8 mouse cellular contexts compared by ENCODE assay signal in the genomic region with DNA sequence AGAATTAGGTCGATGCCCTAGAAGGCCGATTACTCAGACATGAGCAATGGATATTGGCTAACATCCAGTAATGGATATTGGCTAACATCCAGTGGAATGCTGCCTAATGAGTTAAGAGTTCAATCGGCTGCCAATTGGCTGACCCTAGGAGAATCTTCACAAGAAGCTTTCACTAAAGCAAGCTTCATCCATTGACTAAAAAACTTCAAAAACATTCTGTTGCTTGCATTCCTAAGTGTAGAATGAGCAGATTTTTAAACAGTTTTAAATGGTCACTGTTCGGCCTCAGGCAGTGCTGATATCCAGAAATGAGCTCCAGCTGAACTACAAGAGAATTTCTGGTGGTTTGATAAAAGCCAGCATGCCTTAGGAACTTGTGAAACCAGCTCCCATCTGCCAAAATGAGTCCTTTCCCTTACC. TPM values are rescaled to one million over a fixed set of nuclear protein-coding genes. Genes with fewer than 3 reads are reported as not detected.
DNase-seq lines count a peak whose midpoint lies in the region; ATAC-seq and TF ChIP-seq lines count a peak whose summit lies in the region.

No protein-coding gene starts in this region.

- intact Hi-C loops in heart, adult 2 months (cut with DNase I), result no loop called here

- no peak for TF ChIP-seq CTCF in heart, adult 2 months (IDR thresholded peaks at IDR 0.05)

- no peaks in the 10 kb centered on the region; the same call in 1 of the 2 replicates for H3K4me1 ChIP-seq in heart, adult 2 months (ENCODE audit: control insufficient read depth, insufficient read depth, low read length)
- no peaks in the 10 kb centered on the region for H3K4me1 ChIP-seq in midbrain, embryonic 14.5 days (ENCODE audit: control insufficient read depth, insufficient read depth, low read length)
- H3K4me1 ChIP-seq in midbrain, embryonic 15.5 days, result no peaks in the 10 kb centered on the region
- peaks cover 3% of the 10 kb centered on the region; the same call in 1 of the 2 replicates for H3K4me1 ChIP-seq in intestine, embryonic 15.5 days (replicated peaks)
- no peaks in the 10 kb centered on the region for H3K4me1 ChIP-seq in stomach, embryonic 14.5 days (ENCODE audit: control insufficient read depth, insufficient read depth, low read length)
- no peaks in the 10 kb centered on the region; the same call in 1 of the 2 replicates for H3K4me1 ChIP-seq in neural tube, embryonic 15.5 days

- DNase-seq in heart, adult 18-20 months, result peak; percentile 23 to 33
- no peak for DNase-seq in heart, adult 2 months
- peak; percentile 31 for DNase-seq in midbrain, embryonic 14.5 days
- no peak for DNase-seq in gastrocnemius, postnatal 4 days (ENCODE audit: low spot score in 2 of 2)

- no peaks in the 10 kb centered on the region for H3K9me3 ChIP-seq in midbrain, embryonic 14.5 days (ENCODE audit: control insufficient read depth, low read length)
- H3K9me3 ChIP-seq in midbrain, embryonic 15.5 days, result no peaks in the 10 kb centered on the region
- no peaks in the 10 kb centered on the region for H3K9me3 ChIP-seq in intestine, embryonic 15.5 days
- no peaks in the 10 kb centered on the region for H3K9me3 ChIP-seq in stomach, embryonic 14.5 days (ENCODE audit: control insufficient read depth, low read depth, low read length)
- H3K9me3 ChIP-seq in neural tube, embryonic 15.5 days (replicated peaks), result no peaks in the 10 kb centered on the region

- H3K79me2 ChIP-seq in heart, adult 2 months (replicated peaks; ENCODE audit: control insufficient read depth, insufficient read depth, low read length), result no peaks in the 10 kb centered on the region

- WGBS in heart, adult 2 months, result 12% methylated on average over 4 of the region's 4 CpGs
- WGBS in midbrain, embryonic 14.5 days, result 83% methylated on average over 4 of the region's 4 CpGs
- WGBS in midbrain, embryonic 15.5 days, result 68% methylated on average over 4 of the region's 4 CpGs
- WGBS in intestine, embryonic 15.5 days, result 40% methylated on average over 4 of the region's 4 CpGs
- 39% methylated on average over 4 of the region's 4 CpGs for WGBS in stomach, embryonic 14.5 days
- 62% methylated on average over 4 of the region's 4 CpGs for WGBS in neural tube, embryonic 15.5 days

- TF ChIP-seq EP300 in heart, adult 2 months (IDR thresholded peaks at IDR 0.05; ENCODE audit: insufficient read depth, low read depth, low read length), result no peak

- no peak overlapping the region for H3K4me2 ChIP-seq in midbrain, embryonic 14.5 days (ENCODE audit: low read length)
- no peak overlapping the region for H3K4me2 ChIP-seq in midbrain, embryonic 15.5 days
- no peak overlapping the region for H3K4me2 ChIP-seq in intestine, embryonic 15.5 days (replicated peaks)
- H3K4me2 ChIP-seq in stomach, embryonic 14.5 days (replicated peaks; ENCODE audit: low read depth, low read length), result no peak overlapping the region
- no peak overlapping the region for H3K4me2 ChIP-seq in neural tube, embryonic 15.5 days

- H3K36me3 ChIP-seq in heart, adult 2 months (ENCODE audit: control insufficient read depth, insufficient read depth, low read length), result no peaks in the 10 kb centered on the region
- H3K36me3 ChIP-seq in midbrain, embryonic 14.5 days (ENCODE audit: control insufficient read depth, insufficient read depth, low read length), result no peaks in the 10 kb centered on the region
- no peaks in the 10 kb centered on the region for H3K36me3 ChIP-seq in midbrain, embryonic 15.5 days (replicated peaks)
- no peaks in the 10 kb centered on the region for H3K36me3 ChIP-seq in intestine, embryonic 15.5 days
- H3K36me3 ChIP-seq in stomach, embryonic 14.5 days (ENCODE audit: control insufficient read depth, insufficient read depth, low read length), result no peaks in the 10 kb centered on the region
- no peaks in the 10 kb centered on the region for H3K36me3 ChIP-seq in neural tube, embryonic 15.5 days

- H3K27me3 ChIP-seq in heart, adult 2 months (ENCODE audit: control insufficient read depth, insufficient read depth, low read length), result no peaks in the 10 kb centered on the region
- H3K27me3 ChIP-seq in midbrain, embryonic 14.5 days (ENCODE audit: control insufficient read depth, insufficient read depth, low read length), result no peaks in the 10 kb centered on the region
- no peaks in the 10 kb centered on the region for H3K27me3 ChIP-seq in midbrain, embryonic 15.5 days (replicated peaks)
- H3K27me3 ChIP-seq in intestine, embryonic 15.5 days (replicated peaks), result no peaks in the 10 kb centered on the region
- no peaks in the 10 kb centered on the region for H3K27me3 ChIP-seq in stomach, embryonic 14.5 days (ENCODE audit: control insufficient read depth, insufficient read depth, low read length)
- no peaks in the 10 kb centered on the region for H3K27me3 ChIP-seq in neural tube, embryonic 15.5 days (replicated peaks)

- no peak; the same call in 1 of the 2 replicates for ATAC-seq in midbrain, embryonic 14.5 days (ENCODE audit: low FRiP score, low TSS enrichment)
- no peak for ATAC-seq in midbrain, embryonic 15.5 days (replicated peaks)
- ATAC-seq in intestine, embryonic 15.5 days, result peak; percentile 82
- ATAC-seq in stomach, embryonic 14.5 days (ENCODE audit: insufficient number of reproducible peaks, insufficient read depth, low FRiP score, low read depth), result peak; percentile 71; the same call in 1 of the 2 replicates
- no peak for ATAC-seq in neural tube, embryonic 15.5 days (ENCODE audit: low FRiP score)

- no peak overlapping the region for H3K9ac ChIP-seq in heart, adult 2 months (ENCODE audit: low read depth, low read length)
- no peak overlapping the region for H3K9ac ChIP-seq in midbrain, embryonic 14.5 days (replicated peaks; ENCODE audit: low read length)
- no peak overlapping the region for H3K9ac ChIP-seq in midbrain, embryonic 15.5 days
- no peak overlapping the region for H3K9ac ChIP-seq in intestine, embryonic 15.5 days
- H3K9ac ChIP-seq in stomach, embryonic 14.5 days (replicated peaks; ENCODE audit: low read depth, low read length), result no peak overlapping the region
- no peak overlapping the region for H3K9ac ChIP-seq in neural tube, embryonic 15.5 days (replicated peaks)

- no peak for TF ChIP-seq POLR2A in heart, adult 2 months (IDR thresholded peaks at IDR 0.05; ENCODE audit: insufficient read depth, low read depth, low read length)

- no peak overlapping the region for H3K4me3 ChIP-seq in heart, adult 2 months
- no peak overlapping the region for H3K4me3 ChIP-seq in midbrain, embryonic 14.5 days (replicated peaks; ENCODE audit: low read depth, low read length)
- H3K4me3 ChIP-seq in midbrain, embryonic 15.5 days, result no peak overlapping the region
- H3K4me3 ChIP-seq in intestine, embryonic 15.5 days (replicated peaks), result no peak overlapping the region
- no peak overlapping the region for H3K4me3 ChIP-seq in stomach, embryonic 14.5 days (ENCODE audit: low read depth, low read length)
- no peak overlapping the region for H3K4me3 ChIP-seq in neural tube, embryonic 15.5 days (replicated peaks)

- no peak overlapping the region for H3K27ac ChIP-seq in heart, adult 2 months
- H3K27ac ChIP-seq in midbrain, embryonic 14.5 days (replicated peaks; ENCODE audit: low read depth, low read length), result no peak overlapping the region
- H3K27ac ChIP-seq in midbrain, embryonic 15.5 days, result no peak overlapping the region
- 0 out of 2 replicates have a peak overlapping the region, but pooled peaks have one; percentile 40 for H3K27ac ChIP-seq in intestine, embryonic 15.5 days
- no peak overlapping the region for H3K27ac ChIP-seq in stomach, embryonic 14.5 days (ENCODE audit: low read length)
- H3K27ac ChIP-seq in neural tube, embryonic 15.5 days (replicated peaks), result no peak overlapping the region

RNA-seq across cellular contexts. Expression of gene Cenpe, which starts 56.8 kb away (rescaled TPM):
- total RNA-seq in heart, adult 18-20 months (2021), result 1 to 10 TPM in 1 of 2 experiments, under 1 TPM in 1; 0.82 to 1.1 TPM
- under 1 TPM; 0.84 TPM for total RNA-seq in heart, adult 2 months (2021)
- 0.12 and 0.18 TPM in 2 replicates for polyA plus RNA-seq in heart, adult 2 months (2012; rRNA removed)
- 4.5 and 7.9 TPM in 2 replicates for polyA plus RNA-seq in midbrain, embryonic 14.5 days (2014; fragmentation: Nextera tagmentation; extraction: Ambion mirVana)
- 3.4 and 4.5 TPM in 2 replicates for polyA plus RNA-seq in midbrain, embryonic 15.5 days (2015; fragmentation: Nextera tagmentation; extraction: Ambion mirVana)
- polyA plus RNA-seq in intestine, embryonic 15.5 days (2015; fragmentation: Nextera tagmentation; extraction: Ambion mirVana), result 20.3 and 23.5 TPM in 2 replicates
- 33.1 and 34.1 TPM in 2 replicates for polyA plus RNA-seq in stomach, embryonic 14.5 days (2014; fragmentation: Nextera tagmentation; extraction: Ambion mirVana)
- total RNA-seq in gastrocnemius, postnatal 4 days (2021), result 10 to 100 TPM in 1 of 2 experiments, 1 to 10 TPM in 1; 9.9 to 12.0 TPM
- polyA plus RNA-seq in neural tube, embryonic 15.5 days (2015; fragmentation: Nextera tagmentation; extraction: Ambion mirVana), result 2.9 and 7.9 TPM in 2 replicates

Comparison
In these comparisons a context has a peak if more than half of its experiments do, and no peak if none do; other contexts are left out.
1. DNase-seq: peak in heart, adult 18-20 months (2 of 2) and midbrain, embryonic 14.5 days (single experiment); none in heart, adult 2 months (0 of 2) and gastrocnemius, postnatal 4 days (0 of 2).
2. ATAC-seq: peak in intestine, embryonic 15.5 days (single experiment) and stomach, embryonic 14.5 days (single experiment); none in midbrain, embryonic 14.5 days (single experiment), midbrain, embryonic 15.5 days (single experiment) and neural tube, embryonic 15.5 days (single experiment).